Mouse (Mus musculus) right cerebral cortex, postnatal 25 days (tissue): ENCODE results near the gene 6030445D17Rik.
A peak's percentile ranks its signal among the peaks of the same experiment; 100 is the strongest.

Experiments used
- DNase-seq: peaks from one replicate; pipeline ENCODE4 v3.0.0; 2022

The 6030445D17Rik gene

GRCm38 (mm10) chr4:136461206-136461605, 844 bp upstream of the 6030445D17Rik start:
- no peak for DNase-seq

GRCm38 (mm10) chr4:136461761-136462085, 327 bp upstream of the 6030445D17Rik start:
- DNase-seq, result no peak

GRCm38 (mm10) chr4:136462839-136463178, 759 bp downstream of the 6030445D17Rik start:
- no peak for DNase-seq

GRCm38 (mm10) chr4:136463436-136463835, 1.4 kb downstream of the 6030445D17Rik start:
- DNase-seq, result no peak

GRCm38 (mm10) chr4:136466226-136466625, 4.2 kb downstream of the 6030445D17Rik start:
- DNase-seq, result no peak

GRCm38 (mm10) chr4:136468553-136469327, 6.7 kb downstream of the 6030445D17Rik start:
- peak; percentile 65 for DNase-seq

GRCm38 (mm10) chr4:136469371-136469903, 7.4 kb downstream of the 6030445D17Rik start, which contains the start of gene Luzp1:
Luzp1 (plus strand) TSS chr4:136469761.
- DNase-seq, result peak; percentile 93

GRCm38 (mm10) chr4:136469941-136470346, 7.9 kb downstream of the 6030445D17Rik start:
- DNase-seq, result no peak

- DNase-seq, result peak; percentile 64
These were observed 8.5 kb downstream of the 6030445D17Rik start for GRCm38 (mm10) chr4:136470347-136471071.

- no peak for DNase-seq
These were observed 14.6 kb downstream of the 6030445D17Rik start for GRCm38 (mm10) chr4:136476692-136477091.

- DNase-seq, result no peak
These were observed 24.5 kb downstream of the 6030445D17Rik start for GRCm38 (mm10) chr4:136486549-136486948.

GRCm38 (mm10) chr4:136495993-136496392, 33.9 kb downstream of the 6030445D17Rik start:
- no peak for DNase-seq

GRCm38 (mm10) chr4:136505426-136506215, 43.6 kb downstream of the 6030445D17Rik start:
- DNase-seq, result no peak

GRCm38 (mm10) chr4:136509857-136510256, 47.8 kb downstream of the 6030445D17Rik start:
- no peak for DNase-seq

- no peak for DNase-seq
These were observed 49.7 kb downstream of the 6030445D17Rik start for GRCm38 (mm10) chr4:136511708-136512107.

- no peak for DNase-seq
These were observed 50.9 kb downstream of the 6030445D17Rik start for GRCm38 (mm10) chr4:136512905-136513304.
